Mouse (Mus musculus) liver, adult 2 months (tissue): ENCODE results near the gene Gdf11. TPM values are rescaled to one million over a fixed set of nuclear protein-coding genes. Genes with fewer than 3 reads are reported as not detected.

Experiments used
- DNase-seq: peaks from one replicate; pipeline ENCODE4 v3.0.0-alpha.2; 2011; ENCODE audit warnings: low read depth, low spot score; ENCODE audit errors: extremely low read depth
- H3K27ac ChIP-seq: fragments of 200-500 bp; replicated peaks from 2 replicates; pipeline ENCODE4 v1.5.1; 2012; ENCODE audit warnings: low read depth, mild to moderate bottlenecking, control low read depth, inconsistent platforms, low read length; ENCODE audit not compliant: insufficient read depth
- H3K27me3 ChIP-seq: fragments of 200-500 bp; 2 replicates; pipeline ENCODE4 v1.6.1; 2012; ENCODE audit warnings: mild to moderate bottlenecking, moderate library complexity, low read length, inconsistent platforms; ENCODE audit not compliant: control insufficient read depth, insufficient read depth
- H3K36me3 ChIP-seq: fragments of 200-500 bp; 2 replicates; pipeline ENCODE4 v1.6.1; 2012; ENCODE audit warnings: low read length, inconsistent platforms; ENCODE audit not compliant: control insufficient read depth, insufficient read depth
- H3K4me1 ChIP-seq: fragments of 200-500 bp; 2 replicates; pipeline ENCODE4 v1.6.1; 2011; ENCODE audit warnings: low read length; ENCODE audit not compliant: control insufficient read depth, insufficient read depth
- H3K4me3 ChIP-seq: fragments of 200-500 bp; 2 replicates; pipeline ENCODE4 v1.5.1; 2011; ENCODE audit warnings: low read depth, mild to moderate bottlenecking, control low read depth, low read length, moderate library complexity; ENCODE audit not compliant: insufficient read depth
- H3K79me2 ChIP-seq: fragments of 200-500 bp; 2 replicates; pipeline ENCODE4 v1.6.1; 2012; ENCODE audit warnings: inconsistent platforms, mild to moderate bottlenecking, low read length, moderate library complexity; ENCODE audit not compliant: control insufficient read depth, insufficient read depth
- H3K9ac ChIP-seq: fragments of 200-500 bp; 2 replicates; pipeline ENCODE4 v1.6.1; 2012; ENCODE audit warnings: low read depth, mild to moderate bottlenecking, control low read depth, inconsistent platforms, low read length
- CTCF ChIP-seq: fragments of 200-500 bp; IDR thresholded peaks from 2 replicates; pipeline ENCODE4 v1.5.1; 2011; ENCODE audit warnings: low read depth, low read length, control low read depth
- POLR2A ChIP-seq: fragments of 200-500 bp; IDR thresholded peaks from 2 replicates; pipeline ENCODE4 v1.6.1; 2011; ENCODE audit warnings: low read length, control low read depth; ENCODE audit not compliant: insufficient read depth; ENCODE audit errors: extremely low read depth
- WGBS: fragments of 180-500 bp; shearing (Covaris S2); methylation state at CpG from one replicate; pipeline ENCODE4 v1.1.7; 2018; 5-methylcytosine and 5-hydroxymethylcytosine counted together
- polyA plus RNA-seq: library from polyadenylated mRNA; depleted of rRNA; stranded (reverse); fragments of >200 nt; gene quantifications from 2 replicates; pipeline ENCODE4 v1.2.3, GENCODE M21; 2012
- total RNA-seq: library from RNA; depleted of rRNA; stranded (reverse); fragments of >200 nt; gene quantifications from 2 replicates; pipeline ENCODE4 v1.2.3, GENCODE M21; 2014

Gene Gdf11
- total and polyA plus RNA-seq, 2 experiments = 0.05 to 0.09 TPM

GRCm38 (mm10) chr10:128935826-128936440 lies 44.4 kb upstream of the Gdf11 start:
- no peaks in the 10 kb centered on the region for H3K36me3 ChIP-seq
- 92% methylated on average over 8 of the region's 8 CpGs for WGBS
- no peak overlapping the region for H3K27ac ChIP-seq
- peaks cover 11% of the 10 kb centered on the region for H3K4me1 ChIP-seq
- no peaks in the 10 kb centered on the region for H3K27me3 ChIP-seq
- no peak for TF ChIP-seq CTCF
- no peak for TF ChIP-seq POLR2A
- DNase-seq = no peak
- H3K79me2 ChIP-seq = no peaks in the 10 kb centered on the region
- H3K9ac ChIP-seq = no peak overlapping the region
- H3K4me3 ChIP-seq = no peak overlapping the region

- Histone ChIP-seq H3K36me3 (no peaks in the 10 kb centered on the region), H3K4me3 (no peak overlapping the region), H3K79me2 (no peaks in the 10 kb centered on the region), H3K27me3 (no peaks in the 10 kb centered on the region), H3K4me1 (peaks cover 11% of the 10 kb centered on the region), H3K9ac (no peak overlapping the region), H3K27ac (no peak overlapping the region)
- TF ChIP-seq POLR2A (no peak), CTCF (no peak)
- DNase-seq = no peak
- WGBS = 85% methylated on average over 7 of the region's 7 CpGs
These were observed 43.7 kb upstream of the Gdf11 start for GRCm38 (mm10) chr10:128934997-128935787.

GRCm38 (mm10) chr10:128933976-128934721 lies 42.6 kb upstream of the Gdf11 start:
- no peaks in the 10 kb centered on the region for H3K27me3 ChIP-seq
- 11% methylated on average over 21 of the region's 21 CpGs for WGBS
- H3K9ac ChIP-seq = peak overlapping the region; percentile 61
- H3K4me1 ChIP-seq = peaks cover 11% of the 10 kb centered on the region
- no peak for DNase-seq
- H3K79me2 ChIP-seq = no peaks in the 10 kb centered on the region
- H3K27ac ChIP-seq = no peak overlapping the region
- no peaks in the 10 kb centered on the region for H3K36me3 ChIP-seq
- peak overlapping the region; percentile 61 for H3K4me3 ChIP-seq
- TF ChIP-seq POLR2A (no peak), CTCF (no peak)

GRCm38 (mm10) chr10:128933574-128933973 lies 42.1 kb upstream of the Gdf11 start, which contains the start of gene Itga7:
Itga7 (plus strand) TSS chr10:128933818.
- Histone ChIP-seq H3K4me3 (peak within 1 kb of the TSS; percentile 61), H3K79me2 (no peaks in the 10 kb centered on the region), H3K4me1 (peaks cover 11% of the 10 kb centered on the region), H3K27ac (no peak within 1 kb of the TSS), H3K36me3 (no peaks in the 10 kb centered on the region), H3K9ac (peak within 1 kb of the TSS; percentile 61), H3K27me3 (no peaks in the 10 kb centered on the region)
- TF ChIP-seq POLR2A = 0 out of 2 replicates have a peak, but pooled peaks have one; percentile 30
- TF ChIP-seq CTCF = no peak
- 1% methylated on average over 26 of the region's 26 CpGs for WGBS
- peak; percentile 42 for DNase-seq

- Histone ChIP-seq H3K27ac (no peak overlapping the region), H3K27me3 (no peaks in the 10 kb centered on the region), H3K4me1 (peaks cover 7% of the 10 kb centered on the region), H3K36me3 (no peaks in the 10 kb centered on the region), H3K79me2 (no peaks in the 10 kb centered on the region), H3K9ac (no peak overlapping the region), H3K4me3 (no peak overlapping the region)
- 57% methylated on average over 2 of the region's 2 CpGs for WGBS
- no peak for DNase-seq
- no peak for TF ChIP-seq POLR2A
- TF ChIP-seq CTCF = no peak
These were observed 39.9 kb upstream of the Gdf11 start for GRCm38 (mm10) chr10:128931441-128931840.
